Mouse (Mus musculus): ENCODE data around the gene Glb1.
"Not testable (repeated sequence)": the region's sequence is repeated elsewhere in the genome, so short reads cannot be mapped to it uniquely, and the experiment has no call there.

Glb1 gene

DNA sequence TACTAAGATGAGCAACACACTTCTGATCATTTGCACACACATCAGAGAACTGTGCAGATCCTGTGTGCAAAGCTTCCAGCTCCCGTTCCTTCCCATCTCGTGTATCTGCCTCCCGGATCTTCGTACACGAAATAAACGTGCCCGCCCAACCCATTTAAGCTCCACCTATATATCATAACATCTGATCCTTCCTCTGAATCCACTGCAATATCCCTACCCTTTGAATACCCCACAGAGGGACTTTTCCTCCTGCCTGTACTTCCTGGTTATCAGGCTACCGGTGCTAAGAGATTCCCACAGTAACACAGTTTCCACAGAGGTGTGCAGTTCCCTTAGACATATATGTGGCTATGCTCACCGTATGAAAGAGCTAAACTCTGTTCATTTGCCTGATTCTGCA, 103.9 kb downstream of the Glb1 start, which contains the start of gene Ccr4:
Gene Ccr4 (minus strand): TSS at position 101 of the 400 bp plus-strand sequence.
- DNase-seq: no peak

DNA sequence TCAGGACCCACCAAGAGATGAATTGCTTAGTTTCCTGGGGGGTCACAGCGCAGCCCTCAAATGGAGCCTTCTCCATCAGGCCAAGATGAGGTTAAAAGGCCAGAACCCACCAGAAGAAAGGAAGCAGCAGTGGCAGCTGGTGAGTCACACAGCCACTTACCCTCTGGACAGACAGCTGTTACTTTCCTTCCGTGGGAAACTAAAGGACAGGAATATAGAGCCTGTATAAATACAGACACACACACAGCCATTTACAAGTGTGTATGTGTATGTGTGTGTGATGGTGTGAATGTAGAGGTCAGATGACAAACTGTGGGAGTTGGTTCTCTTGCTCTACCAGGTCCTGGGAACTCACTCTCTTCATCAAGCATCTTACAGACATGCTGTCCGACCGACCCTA, 105.7 kb downstream of the Glb1 start:
- DNase-seq: no peak

DNA sequence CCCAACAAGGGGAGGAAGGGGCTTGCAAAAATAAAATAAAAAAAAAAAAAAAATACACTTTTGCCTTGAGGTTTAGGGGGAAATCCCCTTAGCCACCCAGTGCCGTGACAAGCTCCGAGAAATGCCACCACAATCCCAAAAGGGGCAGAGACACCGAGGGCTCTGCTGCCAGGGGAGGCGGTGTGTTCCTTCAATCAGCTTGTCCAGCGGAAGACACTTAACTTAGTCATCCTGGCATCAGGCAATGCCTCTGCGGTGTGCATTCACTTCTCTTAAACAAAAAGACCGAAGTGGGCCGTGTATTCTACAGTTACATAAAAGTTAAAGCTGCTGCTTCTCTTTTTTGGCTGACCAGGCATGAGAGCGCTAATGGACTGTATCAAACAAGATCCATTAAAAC, 106.5 kb downstream of the Glb1 start:
- DNase-seq: no peak

DNA sequence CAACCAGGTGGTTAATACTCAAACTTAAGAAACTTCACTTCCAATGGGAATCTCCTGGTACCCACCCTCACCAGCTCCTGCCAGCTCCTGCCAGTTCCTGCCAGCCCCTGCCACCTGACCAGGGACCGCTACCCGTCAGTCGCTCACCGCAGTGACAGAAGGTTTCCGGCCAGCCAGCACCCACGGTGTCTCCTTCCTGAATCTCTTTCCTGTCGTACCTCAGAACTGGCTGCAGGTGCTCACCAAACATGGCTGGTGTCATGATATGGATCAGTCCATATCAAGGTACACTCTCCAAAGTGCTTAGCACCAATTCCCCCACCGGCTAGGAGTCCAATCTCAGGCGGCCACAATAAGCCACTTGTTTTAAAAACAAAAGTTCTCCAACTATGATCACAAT, 108.9 kb downstream of the Glb1 start:
- DNase-seq: no peak

DNA sequence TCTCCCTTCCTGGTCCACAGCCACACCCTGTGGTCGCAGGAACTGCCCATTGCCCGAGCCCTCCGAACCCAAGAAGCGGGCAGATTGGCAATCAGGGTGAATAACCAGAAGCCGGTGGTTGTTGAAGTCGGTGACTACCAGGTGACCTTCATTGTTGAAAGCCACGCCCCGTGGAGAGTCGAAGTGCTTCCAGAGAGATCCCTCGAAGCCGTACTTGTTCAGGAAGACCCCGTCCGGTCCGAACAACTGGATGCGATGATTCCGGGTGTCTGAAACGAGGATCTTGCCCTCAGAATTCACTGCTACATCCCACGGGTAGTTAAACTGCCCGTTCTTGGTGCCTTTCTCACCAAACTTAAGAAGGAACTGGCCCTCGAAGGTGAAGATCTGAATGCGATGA, 112.0 kb downstream of the Glb1 start:
- DNase-seq: no peak

DNA sequence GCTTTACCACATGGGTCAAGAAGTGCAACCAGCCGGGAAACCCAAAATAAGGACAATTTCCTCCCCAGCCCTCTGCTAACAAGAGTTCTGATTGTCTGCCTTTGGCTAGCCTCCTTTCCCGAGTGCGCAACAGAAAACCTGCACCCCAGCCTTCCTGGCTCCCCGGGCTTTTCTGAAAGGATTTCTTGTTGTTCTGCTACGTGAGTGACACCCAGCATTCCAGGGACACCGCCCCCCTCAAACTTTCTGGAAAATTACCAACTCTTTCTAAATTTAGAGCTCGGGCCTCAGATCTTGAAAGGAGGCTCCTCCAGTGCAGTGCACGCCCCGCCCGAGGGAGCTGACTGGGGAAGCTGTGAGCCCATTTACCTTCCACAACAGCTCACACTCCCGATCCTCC, 114.5 kb downstream of the Glb1 start, which contains the start of gene C130032M10Rik:
Gene C130032M10Rik (plus strand): TSS at position 334 of the 400 bp plus-strand sequence.
- DNase-seq: no peak

DNA sequence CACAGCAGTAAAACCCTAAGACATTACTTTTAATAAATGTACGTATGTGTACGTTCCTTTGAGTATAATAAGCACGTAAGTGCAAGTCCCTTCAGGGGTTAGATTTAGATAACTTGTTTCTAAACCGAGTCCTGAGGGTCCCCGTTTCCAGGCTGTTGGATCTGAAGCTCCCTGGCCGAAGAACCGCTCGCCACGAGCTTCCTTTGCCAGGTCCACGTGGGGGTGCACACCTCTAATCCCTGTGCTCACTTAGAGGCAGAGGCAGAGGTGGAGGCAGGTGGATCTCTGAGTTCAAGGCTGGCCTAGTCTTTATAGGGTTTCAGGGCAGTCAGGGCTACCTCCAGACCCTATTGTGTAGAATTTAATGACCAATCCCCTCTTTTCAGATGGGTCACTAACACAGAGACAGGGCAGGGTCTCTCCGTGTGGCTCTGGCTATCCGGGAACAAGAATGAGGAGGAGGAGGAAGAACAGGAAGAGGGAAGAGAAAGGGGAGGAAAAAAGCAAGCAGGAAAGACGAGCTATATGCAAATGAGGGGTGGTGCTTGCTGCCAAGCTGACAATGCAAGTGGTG, 117.1 kb downstream of the Glb1 start:
- DNase-seq: no peak

DNA sequence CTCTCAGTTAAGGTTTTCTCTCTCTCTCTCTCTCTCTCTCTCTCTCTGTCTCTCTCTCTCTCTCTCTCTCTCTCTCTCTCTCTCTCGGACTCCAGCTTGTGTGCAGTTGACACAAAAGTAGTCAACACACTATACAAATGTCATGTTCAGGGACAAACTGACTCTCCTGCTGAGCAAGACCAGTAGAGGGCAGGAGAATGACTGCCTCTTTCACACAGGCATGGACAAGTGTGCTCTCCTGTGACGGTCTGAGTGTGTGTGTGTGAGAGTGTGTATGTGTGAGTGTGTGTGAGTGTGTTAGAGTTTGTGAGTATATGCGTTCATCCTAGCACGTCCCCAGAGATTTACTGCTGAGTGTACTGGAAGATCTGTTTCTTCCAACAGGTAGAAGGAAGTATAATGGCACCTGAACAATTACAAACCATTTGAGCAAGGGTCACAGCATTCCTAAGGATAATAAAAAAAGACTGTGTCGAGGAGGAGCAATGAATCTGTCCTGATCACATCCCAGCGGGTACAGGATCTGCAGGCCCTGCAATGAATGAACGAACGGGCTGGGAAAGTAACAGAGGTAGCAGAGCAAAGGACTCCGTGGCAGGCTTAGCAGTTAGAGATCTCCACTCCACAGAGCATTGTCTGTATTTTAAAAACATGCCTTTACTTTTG, 118.1 kb downstream of the Glb1 start:
- no peak for DNase-seq

DNA sequence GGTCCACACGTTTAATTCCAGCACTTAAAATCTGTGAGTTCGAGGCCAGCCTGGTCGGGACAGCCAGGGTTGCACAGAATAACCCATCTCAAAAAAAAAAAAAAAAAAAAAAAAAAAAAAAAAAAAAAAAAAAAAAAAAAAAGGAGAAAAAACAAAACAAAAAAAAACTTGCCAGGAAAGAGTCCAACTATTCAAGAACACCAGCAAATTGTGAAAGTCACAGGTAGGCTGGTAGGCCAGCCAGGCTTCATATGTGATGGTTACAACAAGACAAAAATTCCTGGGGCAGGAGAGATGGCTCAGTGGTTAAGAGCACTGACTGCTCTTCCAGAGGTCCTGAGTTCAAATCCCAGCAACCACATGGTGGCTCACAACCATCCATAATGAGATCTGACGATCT, 119.7 kb downstream of the Glb1 start:
- DNase-seq: not testable (repeated sequence)

DNA sequence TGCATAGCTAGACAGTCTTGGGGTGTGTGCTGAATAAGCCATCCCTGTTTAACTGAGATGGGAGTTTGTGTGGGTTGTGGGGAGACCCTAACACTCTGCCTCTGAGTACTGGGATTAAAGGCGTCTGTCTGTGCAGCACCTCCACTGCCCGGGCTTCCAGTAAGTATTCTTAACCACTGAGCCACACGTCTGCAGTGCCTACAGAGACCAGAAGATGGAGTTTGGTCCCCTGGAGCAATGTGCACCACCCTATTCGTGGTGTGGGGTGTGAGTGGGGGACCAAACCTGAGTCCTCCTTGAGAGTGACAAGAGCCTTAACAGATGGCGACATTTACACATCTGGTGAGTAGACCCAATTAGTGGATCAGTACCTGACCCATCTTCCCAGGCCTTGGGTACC, 121.2 kb downstream of the Glb1 start:
- no peak for DNase-seq

DNA sequence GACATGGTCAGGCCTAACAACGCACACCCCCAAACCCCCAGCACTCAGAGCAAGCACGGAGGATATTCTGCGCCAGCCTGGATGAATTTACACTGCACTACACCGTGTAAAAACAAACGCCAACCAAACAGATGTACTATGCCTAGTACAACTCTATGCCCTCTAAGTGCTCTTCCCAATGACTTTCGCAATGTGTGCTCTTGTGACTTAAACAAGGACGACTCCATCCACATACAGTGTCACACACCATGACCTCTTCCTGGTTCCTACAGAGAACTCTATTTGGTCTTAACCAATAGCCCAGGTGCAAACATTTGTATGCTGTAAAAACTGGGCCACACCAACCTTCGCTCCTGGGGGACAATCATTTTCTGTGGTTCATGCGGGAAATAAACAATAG, 121.6 kb downstream of the Glb1 start:
- no peak for DNase-seq
